Mouse (Mus musculus) testis, adult 2 months (tissue): ENCODE measurements around the gene Tmem54.

Source experiments
- CTCF ChIP-seq: fragments of 200-500 bp; IDR thresholded peaks from 2 replicates; pipeline ENCODE4 v1.5.1; 2012; ENCODE audit warnings: low read depth, mild to moderate bottlenecking, inconsistent platforms, low read length, moderate library complexity; ENCODE audit not compliant: control insufficient read depth, insufficient read depth, insufficient replicate concordance
- POLR2A ChIP-seq: fragments of 200-500 bp; IDR thresholded peaks from 2 replicates; pipeline ENCODE4 v1.6.1; 2012; ENCODE audit warnings: low read depth, mild to moderate bottlenecking, inconsistent platforms, low read length, moderate library complexity; ENCODE audit not compliant: control insufficient read depth

DNA sequence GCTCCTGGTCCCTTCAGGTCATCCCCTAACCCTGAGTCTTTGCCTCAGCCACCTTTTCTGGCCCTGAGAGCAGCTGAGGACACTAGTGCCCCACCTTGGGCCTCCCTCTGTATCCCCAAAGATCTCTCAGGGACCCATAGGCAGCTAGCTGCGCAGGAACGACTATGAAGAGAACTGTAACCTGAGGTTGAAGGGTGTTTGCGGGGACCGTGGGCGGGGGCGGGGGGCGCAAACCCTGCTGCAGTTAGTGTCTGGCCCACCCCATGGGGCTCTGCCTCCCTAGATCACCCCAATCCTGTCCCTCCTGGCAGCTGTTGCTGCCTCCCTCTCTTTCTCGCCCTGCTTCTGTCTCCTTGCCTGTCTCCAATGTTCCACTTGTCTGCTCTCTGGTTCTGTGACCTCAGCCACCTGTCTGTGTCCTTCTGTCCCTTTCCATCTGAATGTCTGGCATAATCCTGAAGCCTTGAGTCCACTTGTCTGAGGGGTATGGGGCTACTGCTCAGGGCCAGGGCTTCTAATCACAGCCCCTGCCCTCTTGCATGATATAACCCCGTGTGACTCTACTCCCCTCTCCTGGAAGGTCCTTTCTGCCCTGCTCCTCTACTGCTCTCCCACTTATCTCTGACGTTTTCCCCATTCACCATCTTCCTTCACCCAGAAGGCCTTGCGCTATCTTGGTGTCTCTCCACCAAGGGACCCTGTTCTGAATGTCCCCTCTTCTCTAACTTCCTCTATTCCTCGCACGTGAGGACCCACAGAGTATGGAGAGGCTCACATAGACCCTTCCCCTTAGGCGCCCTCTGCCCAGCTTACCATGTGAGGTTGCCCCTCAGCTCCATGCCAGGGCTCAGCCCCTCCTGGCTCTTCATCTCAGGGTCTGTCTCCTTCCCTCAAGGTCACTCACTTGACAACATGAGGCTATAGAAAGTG is 32.3 kb downstream of the Tmem54 start:
- no peak for TF ChIP-seq POLR2A
- TF ChIP-seq CTCF, result no peak
